Mouse (Mus musculus) heart, postnatal 25 days (tissue): ENCODE data around the gene Lima1. TPM values are rescaled to one million over a fixed set of nuclear protein-coding genes. Genes with fewer than 3 reads are reported as not detected.

ENCODE experiments used
- DNase-seq: peaks from one replicate; pipeline ENCODE4 v3.0.0; 2022; ENCODE audit warnings: low spot score
- intact Hi-C: fragments of 180-260 bp; cut with DNase I; formaldehyde crosslinking; loops from one replicate; pipeline ENCODE4 v1.15.1; 2025
- total RNA-seq, 2 experiments: library from RNA; stranded (reverse); gene quantifications; 2 replicates each; pipeline ENCODE4 v1.2.3; 2021

Gene Lima1
- total RNA-seq, 2 experiments from 2014 or later, result 17.9 to 20.2 TPM

DNA sequence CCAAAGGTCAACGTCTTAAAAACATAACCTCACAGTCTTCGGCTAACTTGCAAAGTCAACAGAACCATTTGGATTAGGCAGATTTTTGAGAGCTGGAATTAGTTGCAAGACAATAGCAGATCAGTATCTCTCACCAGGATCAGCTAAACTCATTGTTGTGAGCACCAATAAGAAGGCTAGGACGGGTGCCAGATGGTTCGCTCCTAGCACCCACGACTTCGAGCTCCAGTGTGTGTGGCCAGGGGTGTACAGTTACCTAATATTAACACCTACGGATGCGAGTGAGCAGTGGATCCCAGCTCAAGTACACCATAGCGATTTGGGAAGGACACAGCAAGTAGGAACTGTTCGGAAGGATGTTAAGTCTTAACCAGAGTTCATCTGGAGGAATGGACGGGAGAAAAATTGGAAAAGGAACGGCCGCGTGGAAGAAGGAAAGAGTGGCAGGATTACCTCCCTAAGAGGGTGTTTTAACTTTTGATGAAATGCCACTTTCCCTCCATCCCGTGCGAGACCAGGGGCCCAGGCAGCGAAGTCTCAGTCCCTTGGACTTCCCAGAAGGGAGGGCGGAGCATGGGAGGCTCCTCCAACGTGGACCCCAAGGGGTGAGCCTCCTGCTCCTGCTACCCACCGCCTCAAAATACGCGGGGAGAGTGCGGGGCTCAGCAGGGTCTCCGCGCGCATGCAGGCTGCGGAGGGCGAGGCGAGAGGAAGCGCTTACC, 483 bp downstream of the Lima1 start:
- DNase-seq, result no peak

DNA sequence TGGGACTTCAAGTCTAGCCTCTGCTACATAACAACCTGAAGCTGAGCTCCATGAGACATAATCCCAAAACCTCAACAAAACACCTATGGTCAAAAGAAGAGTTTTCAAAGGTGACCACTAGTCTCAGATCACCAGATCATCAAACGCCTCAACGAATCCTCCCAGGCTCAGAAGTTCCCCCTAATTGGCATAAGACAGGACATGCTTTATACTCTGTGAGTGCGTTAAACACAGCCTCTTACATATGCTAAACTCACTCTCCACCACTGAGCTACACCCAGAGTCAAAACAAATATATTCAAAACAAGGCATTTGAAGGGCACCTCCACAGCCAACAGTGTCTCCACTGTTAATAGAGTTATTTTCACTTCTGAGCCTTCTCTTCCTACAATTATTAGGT, 2.7 kb downstream of the Lima1 start:
- no peak for DNase-seq
- intact Hi-C loops, result no loop called here

More for the DNA sequence above, 483 bp downstream of the Lima1 start:
- intact Hi-C loops, result no loop called here

DNA sequence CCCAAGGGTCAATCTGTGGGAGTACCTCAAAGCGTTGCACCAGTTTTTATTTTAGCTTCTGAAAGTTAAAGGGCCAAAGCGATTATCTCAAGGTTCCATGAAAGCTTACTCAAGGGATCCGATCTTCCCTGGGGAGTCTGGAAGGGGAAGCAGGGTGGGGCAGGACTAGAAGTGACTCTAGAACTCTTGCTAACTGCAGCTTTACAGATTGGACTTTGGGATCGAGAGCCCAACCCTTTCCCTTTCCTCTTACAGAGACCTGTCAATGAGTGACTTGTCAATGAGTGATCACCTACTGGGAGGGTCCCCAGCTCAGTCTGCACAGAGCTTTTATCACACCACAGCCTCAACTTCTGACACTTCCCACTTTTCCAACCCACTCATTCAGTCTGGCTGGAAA, 7.6 kb downstream of the Lima1 start:
- DNase-seq, result no peak
- intact Hi-C loops, result no loop called here

DNA sequence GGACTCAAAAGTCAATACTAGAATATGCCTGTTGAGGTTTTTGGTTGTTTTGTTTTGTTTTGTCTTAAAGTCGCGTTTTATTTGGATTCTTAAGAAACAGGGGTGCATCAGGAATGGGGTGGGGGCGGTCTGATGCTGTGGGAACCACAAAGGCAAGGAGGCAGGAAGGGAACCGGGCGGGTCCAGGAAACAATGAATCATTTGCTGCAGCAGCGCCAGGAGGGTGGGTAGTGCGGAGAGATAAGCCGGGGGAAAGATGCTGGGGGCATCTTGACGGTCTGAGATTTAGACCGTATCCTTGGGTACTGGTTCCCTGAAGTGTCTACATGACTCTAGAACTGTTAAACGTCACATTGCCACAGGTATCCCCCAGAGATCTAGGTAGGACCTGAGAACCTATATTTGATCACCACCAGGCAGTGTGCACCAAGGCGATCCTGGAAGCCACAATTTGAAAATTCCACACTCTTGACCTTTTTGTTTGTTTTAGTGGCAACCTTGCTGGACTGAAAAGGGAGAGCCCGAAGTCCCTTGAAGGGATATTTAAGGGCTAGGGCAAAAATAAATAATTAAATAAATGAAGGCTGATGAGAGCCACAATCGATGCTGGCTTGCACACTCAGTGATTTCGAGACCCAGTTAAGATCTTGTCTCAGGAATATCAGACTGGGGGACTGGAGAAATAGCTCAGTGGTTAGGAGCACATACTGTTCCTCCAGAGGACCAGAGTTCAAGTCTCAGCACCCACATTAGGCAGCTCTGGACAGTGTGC, 8.6 kb downstream of the Lima1 start:
- intact Hi-C loops, result no loop called here
- DNase-seq, result peak; percentile 59

DNA sequence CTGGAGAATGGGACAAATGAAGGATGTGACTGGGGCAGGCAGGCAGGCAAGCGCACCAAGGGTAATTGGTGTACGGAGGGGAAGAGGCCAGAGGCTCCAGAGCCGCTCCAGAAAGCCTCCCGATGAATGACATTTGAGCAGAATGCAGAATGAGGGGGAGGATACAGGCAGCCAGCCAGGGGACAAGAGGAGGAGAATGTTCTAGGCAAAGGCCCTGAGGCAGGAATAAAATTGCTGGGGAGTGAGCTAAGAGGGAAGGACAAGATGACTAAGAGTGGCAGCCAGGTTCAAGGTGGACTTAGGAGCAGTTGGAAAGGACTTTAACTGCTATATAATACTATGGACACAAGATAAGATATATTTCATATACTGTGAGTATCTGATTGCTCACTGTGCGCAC, 9.3 kb downstream of the Lima1 start:
- peak; percentile 51 for DNase-seq
- intact Hi-C loops, result no loop called here

DNA sequence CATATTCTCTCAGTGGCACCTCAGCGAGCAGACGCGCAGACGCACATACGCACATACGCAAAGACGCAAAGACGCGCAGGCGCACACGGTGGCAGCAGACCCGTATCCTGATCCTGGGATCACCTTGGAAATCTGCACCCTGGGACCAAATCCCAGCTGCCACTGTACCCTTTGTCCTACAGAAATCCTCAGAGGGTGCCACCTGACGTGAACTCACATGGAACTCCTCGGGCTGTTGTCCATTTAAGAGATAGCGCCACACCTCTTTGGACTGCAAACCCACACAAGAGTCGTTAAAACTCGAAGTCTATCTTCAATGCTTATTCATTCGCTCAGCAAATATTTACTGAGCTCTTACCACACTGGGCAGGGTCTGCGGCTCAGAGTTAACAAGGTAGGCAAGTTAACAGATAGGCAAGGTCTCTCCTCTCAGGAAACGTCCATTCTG, 9.7 kb downstream of the Lima1 start:
- DNase-seq, result no peak
- intact Hi-C loops, result no loop called here

DNA sequence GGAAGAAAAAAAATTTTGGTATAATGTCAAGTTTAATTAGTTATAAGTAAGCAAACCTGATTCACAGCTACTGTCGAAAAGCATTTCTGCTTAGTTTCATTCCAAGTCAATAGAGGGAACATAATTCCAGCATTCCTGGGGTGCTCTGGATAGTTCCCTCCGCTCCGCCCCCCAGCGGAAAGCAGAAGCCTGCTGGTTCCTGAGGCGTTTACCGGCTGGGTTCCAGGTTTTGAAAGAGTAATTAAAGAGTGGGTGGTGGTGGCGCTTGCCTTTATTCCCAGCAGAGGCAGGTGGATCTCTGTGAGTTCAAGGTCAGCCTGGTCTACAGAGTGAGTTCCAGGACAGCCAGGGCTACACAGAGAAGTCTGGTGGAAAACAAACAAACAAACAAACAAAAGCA, 10.2 kb downstream of the Lima1 start:
- intact Hi-C loops, result no loop called here
- no peak for DNase-seq

DNA sequence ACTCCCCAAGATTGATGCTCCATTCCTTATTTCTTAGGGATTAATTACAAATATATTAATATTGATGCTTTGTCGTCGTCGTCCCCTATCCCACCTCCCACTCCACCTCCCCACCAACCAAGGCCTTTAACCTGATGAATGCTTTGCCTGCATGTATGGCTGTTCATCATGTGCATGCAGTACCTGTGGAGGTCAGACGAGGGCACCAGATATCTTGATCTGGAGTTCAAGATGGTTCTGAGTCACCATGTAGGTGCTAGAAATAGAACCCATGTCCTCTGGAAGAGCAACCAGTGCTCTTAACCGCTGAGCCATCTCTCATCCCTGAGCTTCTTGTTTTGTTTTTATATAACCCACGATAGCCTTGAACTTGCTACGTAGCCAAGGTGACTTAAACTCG, 11.5 kb downstream of the Lima1 start:
- no peak for DNase-seq
- intact Hi-C loops, result no loop called here

DNA sequence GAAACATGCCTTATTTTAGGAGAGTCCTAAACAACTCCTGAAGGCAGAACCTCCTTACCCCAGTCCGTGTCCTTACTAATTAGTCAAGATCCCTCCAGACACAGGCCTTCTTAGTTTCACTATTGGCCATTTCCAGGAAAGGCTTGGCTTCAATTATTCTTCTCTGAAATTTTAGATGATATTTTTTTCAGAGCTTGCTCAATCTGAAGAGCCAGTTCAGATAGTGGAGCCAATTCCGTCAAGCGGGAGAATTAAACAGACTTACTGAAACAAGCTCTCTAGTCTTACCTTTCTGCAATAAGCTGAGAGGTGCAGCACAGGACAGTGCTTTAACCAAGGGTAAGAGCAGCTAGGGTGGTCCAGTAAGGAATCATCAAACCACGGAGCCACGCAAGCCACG, 11.9 kb downstream of the Lima1 start:
- intact Hi-C loops, result no loop called here
- no peak for DNase-seq

DNA sequence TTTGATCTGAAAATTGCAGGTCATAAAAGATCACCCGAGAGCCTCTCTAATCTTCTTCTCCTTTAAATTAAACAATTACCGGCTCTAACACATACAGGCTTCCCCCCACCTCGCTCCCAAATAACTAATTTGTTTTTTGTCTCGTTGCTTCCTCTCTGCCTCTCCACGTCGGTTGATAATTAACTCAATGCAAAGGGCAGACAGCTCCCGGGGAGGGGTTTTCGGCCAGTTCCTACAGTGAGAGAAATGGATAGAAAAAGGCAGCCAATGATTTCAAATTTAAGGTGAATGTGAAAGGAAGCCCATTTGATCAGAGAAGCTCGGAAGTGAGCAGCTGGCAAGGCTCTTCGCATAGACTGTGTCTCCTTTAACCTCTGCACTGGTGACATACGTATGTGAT, 12.8 kb downstream of the Lima1 start:
- DNase-seq, result no peak
- intact Hi-C loops, result no loop called here

DNA sequence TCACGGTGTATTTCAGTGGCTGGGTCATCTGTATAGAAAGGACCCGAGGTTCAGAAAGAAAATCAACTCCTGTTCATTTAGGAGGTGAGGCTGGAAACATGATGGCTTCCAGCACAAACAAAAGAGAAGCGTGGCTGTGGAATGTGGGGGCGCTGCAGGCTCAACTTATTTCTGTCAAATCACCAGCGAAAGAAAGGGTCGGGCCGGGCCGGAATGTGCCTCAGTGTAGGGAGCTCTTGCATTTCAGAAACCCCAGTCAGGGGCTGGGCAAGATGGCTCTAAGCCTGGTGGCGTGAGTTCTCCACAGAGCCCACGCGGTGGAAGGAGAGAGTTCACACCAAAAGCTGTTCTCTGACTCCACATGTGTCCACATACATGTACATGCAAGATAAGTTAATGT, 13.3 kb downstream of the Lima1 start:
- intact Hi-C loops, result no loop called here
- DNase-seq, result no peak

DNA sequence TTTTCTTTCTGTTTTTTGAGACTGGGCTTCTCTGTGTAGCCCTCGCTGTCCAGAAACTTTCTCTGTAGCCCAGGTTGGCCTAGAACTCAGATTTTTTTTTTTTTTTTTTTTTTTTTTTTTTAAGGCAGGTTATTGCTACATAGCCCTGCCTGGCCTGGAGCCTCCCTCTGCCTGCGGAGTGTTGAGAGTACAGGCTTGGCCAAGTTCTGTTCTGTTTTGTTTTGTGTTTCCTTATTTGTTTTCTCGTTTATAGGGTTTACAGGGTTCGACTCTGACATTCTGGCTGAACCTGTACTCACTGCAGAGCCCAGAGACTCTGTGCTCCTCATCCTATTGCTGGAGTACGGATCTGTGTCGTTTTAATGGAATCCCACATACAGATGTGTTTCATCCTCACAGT, 13.7 kb downstream of the Lima1 start:
- intact Hi-C loops, result no loop called here
- no peak for DNase-seq

DNA sequence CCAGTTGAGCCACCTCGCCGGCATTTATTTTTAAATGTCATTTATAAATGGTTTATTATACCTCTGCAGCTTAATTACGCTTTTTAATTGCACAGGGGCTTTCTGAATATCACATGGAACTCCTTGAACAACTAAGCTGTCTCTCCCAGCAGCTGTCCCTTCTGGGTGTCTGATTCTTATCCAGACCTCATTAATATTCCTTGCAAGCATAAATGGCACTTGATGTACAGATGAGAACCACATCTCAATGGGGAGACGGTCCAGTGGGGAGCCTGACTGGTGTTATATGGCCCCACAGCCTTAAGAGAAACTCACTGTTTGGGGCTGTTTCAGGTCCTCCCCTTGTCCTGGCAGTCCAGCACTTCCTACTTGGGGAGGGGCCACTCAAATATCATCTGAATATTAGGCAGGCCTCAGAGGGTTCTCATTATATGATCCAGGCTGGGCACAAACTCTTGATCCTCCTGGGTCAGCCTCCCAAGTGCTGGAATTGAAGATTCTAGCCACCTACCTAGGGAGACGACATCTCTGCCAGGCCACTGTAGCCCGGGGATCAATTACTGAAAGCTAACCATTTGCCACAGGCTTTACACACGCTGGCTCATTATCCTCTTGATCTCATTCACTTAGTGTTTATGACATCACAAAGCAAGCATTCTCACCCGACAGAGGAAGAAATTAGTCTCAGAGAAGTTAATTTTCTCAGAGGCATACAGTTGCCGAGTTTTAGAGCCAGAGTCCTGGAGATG, 15.4 kb downstream of the Lima1 start:
- intact Hi-C loops, result no loop called here
- DNase-seq, result no peak

DNA sequence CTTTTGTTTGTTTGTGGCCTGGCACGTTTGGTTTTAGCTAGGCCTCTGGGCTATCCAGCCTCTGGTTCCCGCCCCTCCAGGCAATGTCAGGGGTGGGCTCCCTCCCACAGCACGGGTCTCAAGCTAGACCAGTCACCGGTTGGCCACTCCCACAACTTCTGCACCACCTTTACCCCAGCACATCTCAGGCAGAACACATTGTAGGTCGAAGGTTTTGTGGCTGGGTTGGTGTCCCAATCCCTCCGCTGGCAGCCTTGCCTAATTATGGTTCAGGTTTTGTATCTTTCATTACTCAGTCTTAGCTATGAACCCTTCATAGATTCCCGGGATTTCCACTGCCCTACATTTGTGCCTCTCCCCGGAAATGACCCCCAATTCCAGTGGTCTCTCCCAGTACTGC, 17.8 kb downstream of the Lima1 start:
- no peak for DNase-seq
- intact Hi-C loops, result no loop called here

DNA sequence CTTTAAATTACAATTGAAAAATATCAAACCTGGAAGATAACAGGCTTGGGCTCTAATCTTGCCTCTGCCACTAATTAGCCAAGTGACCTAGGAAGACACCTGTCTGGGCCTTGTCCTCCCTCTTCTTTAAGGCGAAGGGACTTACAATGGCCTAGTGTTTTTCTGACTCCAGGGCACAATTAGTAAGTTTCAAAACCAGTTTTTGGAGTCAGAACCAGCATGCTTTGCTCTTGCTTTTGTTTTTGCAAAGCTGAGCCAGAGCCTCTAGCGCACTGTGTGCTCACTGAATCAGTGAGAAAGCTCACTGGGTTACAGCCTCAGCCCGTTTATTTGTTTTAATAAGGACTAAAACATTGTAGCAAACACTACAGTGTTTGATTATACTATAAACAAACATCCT, 20.1 kb downstream of the Lima1 start:
- intact Hi-C loops, result no loop called here
- DNase-seq, result no peak

DNA sequence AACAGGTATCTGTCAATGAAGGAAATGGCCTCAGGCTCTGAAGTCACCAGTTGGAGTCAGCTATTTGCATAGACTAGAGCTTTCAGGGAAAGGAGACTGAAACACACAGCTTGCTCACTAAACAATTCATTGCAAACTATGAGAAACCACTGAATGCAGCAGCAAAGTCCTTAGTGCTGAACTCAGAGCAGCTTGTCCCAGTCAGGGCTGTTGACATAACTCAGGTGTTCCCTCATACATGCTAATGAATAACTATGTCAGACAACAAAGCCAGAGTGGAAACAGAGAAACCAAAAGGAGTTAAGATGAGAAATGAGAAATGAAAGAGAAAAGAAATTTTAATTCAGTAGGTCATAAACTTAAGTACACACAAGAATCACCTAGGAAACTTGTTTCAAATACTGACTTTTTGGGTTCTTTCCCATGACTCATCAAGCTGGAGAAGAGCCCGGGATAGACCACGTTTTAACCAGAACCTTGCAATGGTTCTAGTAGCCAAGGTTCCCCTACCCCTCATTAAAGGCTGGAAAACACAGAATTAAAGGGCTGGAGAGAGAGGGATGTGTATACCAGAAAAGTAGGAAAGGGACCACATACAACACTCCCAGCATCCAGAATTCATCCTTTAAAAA, 22.5 kb downstream of the Lima1 start:
- DNase-seq, result no peak
- intact Hi-C loops, result no loop called here

DNA sequence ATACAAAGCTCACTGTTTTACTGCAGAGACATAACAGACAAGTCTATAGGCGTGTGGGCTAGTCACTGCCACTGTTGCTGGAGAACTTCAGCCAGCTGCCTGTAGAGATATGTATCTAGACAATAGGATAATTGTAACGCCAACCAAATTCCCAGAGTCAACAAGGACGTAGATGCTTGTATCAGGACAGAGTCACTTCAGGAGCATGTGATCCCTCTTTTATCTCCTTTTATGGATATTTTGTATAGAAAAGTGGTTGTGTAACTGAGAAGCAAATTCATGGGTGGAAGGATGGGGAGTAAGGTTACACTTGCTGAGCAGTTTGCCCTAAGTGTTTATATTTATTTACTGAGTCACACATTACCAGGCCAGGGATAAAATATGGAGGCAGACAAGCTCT, 25.0 kb downstream of the Lima1 start:
- intact Hi-C loops, result no loop called here
- no peak for DNase-seq

DNA sequence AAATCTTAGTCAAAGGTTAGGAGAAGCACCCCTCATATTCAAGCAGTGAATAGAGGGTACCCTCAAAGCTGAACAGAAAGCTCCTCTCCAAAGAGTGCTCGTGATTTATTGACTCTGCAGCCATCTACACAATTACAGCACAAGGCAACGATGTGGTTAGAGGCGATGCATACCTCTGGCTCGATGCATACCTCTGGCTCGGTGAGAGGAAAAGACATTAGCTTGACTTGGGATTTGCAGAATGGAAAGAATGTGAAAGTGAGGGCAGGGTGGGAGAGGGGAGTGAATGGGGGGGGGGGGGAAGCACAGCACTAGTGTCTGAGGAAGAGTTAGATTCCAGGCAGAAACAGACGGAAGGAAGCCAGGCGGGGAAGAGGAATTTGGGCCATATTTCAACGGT, 27.3 kb downstream of the Lima1 start:
- intact Hi-C loops, result no loop called here
- no peak for DNase-seq

DNA sequence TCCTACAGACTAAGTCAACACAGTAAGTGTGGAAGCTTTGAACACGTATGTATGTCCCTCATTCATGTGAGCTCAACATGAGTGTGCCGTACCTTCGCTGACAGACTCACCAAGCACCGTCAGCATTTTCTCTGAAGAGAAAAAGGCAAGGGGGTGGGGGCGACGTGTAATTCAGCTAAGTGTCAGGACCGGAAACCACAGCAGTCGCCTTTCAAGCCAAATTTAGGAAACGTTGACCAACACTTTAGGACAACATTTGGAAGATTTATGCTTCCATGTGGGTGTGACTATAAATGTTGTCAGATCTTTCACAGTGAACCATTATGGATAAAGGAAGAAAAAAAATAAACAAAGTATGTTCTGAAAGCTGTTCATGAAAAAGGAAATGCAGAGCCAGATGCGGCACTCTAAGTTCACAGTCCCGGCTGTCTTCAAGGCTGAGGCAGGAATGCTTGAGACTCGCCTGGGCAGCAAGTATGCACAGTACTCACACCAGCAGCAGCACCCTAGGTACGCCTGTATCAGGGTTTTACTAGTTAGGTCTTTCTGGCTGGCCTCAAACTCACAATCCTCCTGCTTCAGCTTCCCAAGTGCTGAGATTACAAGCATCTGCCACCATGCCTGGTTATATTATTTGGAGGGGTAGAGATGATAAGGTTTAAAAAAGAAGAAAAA, 27.9 kb downstream of the Lima1 start:
- no peak for DNase-seq
- intact Hi-C loops, result no loop called here

DNA sequence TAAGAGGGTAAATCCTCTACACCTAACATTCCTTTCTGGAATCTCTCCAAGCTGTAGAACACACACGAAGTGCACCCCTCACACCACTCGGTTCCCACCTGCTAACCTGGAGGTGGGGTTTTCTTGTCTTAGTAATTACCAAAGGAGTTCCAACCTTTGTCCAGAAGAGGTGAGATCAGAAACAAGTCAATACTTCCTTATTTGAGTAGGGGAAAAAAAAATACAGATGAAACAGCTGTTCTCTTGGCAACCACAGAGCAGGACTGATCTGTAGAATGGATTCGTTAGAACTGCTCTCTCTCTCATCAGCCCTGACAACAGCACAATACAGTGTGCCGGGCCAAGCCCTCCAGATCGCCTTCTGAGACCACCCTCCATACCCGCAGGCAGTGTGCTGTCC, 28.6 kb downstream of the Lima1 start:
- no peak for DNase-seq
- intact Hi-C loops, result no loop called here
